Mouse (Mus musculus): Measurements from ENCODE around the gene Gm28043.
"Not testable (repeated sequence)": the region's sequence is repeated elsewhere in the genome, so short reads cannot be mapped to it uniquely, and the experiment has no call there.

Gene Gm28043

DNA sequence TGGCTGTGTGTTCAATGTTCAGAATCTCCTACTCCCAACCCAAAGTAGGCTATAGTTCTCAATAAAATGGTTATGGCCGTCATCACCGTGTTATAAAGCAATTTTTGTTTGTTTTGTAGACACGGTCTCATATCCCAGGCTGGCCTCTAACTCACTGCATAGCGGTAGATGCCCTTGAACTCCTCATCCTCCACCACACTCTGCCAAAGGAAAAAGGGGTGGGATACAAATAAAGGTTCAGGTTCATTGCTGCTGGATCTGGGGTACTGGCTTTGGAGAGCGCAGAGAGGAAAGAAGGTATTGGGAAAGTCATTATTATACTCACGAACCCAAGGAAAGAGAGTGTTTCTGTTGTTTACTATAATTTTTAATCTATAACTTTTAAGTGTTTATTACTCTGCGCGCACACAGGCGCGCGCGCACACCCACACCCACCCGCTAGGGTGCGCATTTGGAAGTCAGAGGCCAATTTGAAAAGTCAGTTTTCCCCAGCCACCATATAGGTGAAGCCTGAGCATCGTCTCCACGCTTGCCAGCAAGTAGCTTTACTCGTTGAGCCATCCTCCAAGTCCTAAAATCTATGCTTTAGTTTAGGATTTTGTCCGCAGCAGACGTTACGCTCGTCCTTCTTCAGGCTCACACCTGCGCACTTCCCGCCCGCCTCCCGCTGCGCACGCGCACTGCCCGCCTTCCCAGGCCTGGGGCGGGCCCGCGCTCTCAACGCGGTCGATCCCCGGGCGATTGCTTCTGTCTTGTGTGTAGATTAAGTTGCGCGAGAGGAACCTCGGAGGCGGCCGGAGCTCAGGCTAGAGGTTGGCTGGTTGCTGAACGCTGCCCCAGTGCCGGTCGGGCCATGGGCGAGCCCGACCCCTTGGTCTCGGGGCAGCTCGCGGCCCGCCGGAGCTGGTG, at the start of gene Gm28043, which contains the start of gene Rnf8:
Gm28043 (plus strand) TSS at position 762 of the 909 bp plus-strand sequence.
Rnf8 (plus strand) TSS at position 676 of the 909 bp plus-strand sequence.
- in situ Hi-C loops (cut with MboI, MseI): no loop called here

- in situ Hi-C loops (cut with MboI, MseI): no loop called here
Measured at GRCm38 (mm10) chr17:29565521-29565920, 49.2 kb upstream of the Gm28043 start.

DNA sequence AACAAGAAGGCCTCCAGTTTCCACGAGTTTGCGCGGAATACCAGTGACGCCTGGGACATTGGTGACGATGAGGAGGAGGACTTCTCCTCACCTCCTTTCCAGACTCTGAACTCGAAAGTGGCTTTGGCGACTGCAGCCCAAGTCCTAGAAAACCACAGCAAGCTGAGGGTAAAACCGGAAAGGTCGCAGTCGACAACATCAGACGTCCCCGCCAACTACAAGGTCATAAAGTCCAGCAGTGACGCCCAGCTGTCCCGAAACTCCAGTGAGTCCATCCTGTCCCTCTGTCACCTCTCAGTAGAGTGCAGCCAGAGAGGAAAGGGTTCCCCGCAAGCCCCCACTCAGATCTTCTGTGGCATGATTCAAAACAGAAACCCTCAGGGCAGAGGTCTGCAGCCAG, 46.2 kb upstream of the Gm28043 start:
- in situ Hi-C loops (cut with MboI, MseI): no loop called here

DNA sequence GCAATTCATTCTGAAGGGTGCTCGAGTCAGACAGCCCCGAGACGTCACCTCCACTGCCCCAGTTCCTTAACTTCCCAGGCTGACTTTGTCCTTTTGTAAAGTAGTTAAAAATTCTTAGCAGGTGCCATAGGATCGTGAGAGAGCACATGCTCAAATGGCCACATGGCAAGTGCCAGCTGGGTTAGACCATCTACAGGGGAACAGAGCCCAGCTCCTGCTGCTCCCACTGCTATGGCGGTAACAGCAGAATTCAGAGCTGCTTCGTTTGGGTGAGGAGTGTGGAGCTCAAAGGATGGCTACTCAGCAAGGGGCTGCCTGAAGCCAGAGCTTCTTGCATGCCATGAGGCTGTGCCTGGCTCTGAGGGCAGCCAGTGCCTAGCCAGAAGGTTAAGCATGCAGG, 44.8 kb upstream of the Gm28043 start:
- in situ Hi-C loops (cut with MboI, MseI): no loop called here

DNA sequence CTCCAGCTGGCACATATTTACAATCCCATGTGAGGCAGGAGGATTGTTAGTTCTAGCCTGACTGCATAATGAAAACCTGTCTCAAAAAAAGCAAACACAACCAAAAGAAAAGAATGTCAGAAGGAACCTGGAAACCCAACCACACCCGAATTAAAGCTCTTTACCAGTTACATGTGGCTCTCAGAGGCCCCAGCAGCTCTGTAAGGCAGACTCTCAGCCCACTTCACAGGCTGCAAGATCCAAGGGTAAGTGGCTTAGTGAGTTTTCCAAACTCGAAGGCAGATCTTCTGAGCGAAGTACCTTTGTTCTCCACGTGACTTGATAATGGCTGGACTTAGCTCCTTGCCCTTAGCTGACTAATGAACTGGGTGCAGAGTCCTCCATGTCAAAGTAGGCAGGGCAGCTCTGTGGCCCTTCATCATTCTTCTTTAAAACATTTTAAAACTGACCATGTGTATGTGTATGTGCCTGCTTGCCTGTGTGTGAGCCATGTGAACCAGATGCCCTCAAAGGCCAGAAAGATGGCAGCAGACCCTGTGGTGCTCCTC, 35.0 kb upstream of the Gm28043 start:
- in situ Hi-C loops (cut with MboI, MseI): no loop called here

DNA sequence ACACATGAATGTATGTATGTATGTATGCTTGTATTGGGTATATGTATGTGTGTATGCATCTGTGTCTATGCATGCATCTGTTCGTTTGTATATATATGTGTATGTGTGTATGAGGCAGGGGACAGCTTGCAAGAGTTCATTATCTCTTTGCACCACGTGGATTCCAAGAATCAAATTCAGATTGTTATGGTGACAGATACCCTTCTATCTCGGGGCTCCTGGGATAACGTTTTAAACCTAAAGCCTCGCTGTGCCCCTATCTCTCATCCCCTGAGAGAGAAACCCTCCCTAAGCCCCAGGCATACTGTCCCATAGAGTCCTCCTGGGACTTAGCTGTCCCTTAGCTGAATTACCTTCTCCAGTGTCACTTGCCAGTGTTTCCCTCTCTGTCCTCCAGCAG, 31.1 kb upstream of the Gm28043 start:
- in situ Hi-C loops (cut with MboI, MseI): no loop called here

GRCm38 (mm10) chr17:29584306-29584705, 30.4 kb upstream of the Gm28043 start:
- in situ Hi-C loops (cut with MboI, MseI): no loop called here

DNA sequence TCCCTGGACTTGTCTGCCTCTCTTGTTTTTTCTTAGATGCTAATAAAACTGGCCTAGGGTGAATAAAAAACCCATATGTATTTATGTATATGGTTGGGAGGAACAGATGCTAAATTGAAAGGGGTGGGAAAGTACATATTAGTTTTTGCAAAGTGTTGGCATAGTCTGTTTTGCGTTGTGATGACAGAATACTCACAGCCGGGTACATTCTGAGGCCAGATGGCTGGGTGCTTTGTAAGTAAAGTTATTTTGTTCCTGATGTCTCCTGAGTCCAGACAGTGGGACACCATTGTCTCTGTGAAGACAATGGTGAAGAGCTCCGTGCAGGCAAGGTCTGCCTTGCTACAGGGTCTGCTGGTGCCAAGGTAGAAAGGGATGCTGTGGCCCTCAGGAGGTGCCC, 29.9 kb upstream of the Gm28043 start:
- in situ Hi-C loops (cut with MboI, MseI): no loop called here

- in situ Hi-C loops (cut with MboI, MseI): no loop called here
Measured at GRCm38 (mm10) chr17:29585446-29585845, 29.2 kb upstream of the Gm28043 start.

GRCm38 (mm10) chr17:29586921-29587320, 27.8 kb upstream of the Gm28043 start:
- in situ Hi-C loops (cut with MboI, MseI): no loop called here

DNA sequence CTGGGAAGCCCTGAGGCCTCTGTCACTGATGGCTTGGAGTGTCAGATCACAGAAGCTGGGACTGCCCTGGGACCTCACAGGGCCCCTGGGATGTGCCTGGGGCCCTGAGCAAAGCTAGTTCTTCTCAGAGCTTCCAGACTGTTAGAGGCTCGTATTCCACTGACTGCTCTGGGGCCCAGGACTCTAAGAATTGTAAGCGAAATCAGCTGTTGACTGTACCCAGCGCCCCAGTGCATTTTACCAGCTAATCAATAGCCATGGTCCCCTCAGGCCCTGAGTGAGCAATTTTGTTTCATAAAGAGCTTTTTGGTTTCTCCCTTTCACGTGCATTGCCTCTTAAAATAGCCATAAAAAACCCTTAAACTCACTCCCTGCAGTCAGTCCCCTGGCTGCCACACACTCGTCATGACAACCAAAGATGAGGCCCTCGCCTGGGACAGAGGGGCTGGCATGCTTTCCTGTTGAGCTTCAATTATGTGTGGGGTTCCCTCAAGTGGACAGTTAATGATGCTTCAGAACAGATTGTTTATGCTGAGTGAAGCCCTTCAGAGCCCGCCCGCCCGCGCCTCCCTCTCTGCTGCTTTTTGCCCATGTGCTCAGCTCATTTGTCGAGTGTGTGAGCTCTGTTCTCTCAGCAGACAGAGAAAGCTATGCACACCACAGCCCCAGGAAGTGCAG, 25.3 kb upstream of the Gm28043 start:
- in situ Hi-C loops (cut with MboI, MseI): no loop called here

DNA sequence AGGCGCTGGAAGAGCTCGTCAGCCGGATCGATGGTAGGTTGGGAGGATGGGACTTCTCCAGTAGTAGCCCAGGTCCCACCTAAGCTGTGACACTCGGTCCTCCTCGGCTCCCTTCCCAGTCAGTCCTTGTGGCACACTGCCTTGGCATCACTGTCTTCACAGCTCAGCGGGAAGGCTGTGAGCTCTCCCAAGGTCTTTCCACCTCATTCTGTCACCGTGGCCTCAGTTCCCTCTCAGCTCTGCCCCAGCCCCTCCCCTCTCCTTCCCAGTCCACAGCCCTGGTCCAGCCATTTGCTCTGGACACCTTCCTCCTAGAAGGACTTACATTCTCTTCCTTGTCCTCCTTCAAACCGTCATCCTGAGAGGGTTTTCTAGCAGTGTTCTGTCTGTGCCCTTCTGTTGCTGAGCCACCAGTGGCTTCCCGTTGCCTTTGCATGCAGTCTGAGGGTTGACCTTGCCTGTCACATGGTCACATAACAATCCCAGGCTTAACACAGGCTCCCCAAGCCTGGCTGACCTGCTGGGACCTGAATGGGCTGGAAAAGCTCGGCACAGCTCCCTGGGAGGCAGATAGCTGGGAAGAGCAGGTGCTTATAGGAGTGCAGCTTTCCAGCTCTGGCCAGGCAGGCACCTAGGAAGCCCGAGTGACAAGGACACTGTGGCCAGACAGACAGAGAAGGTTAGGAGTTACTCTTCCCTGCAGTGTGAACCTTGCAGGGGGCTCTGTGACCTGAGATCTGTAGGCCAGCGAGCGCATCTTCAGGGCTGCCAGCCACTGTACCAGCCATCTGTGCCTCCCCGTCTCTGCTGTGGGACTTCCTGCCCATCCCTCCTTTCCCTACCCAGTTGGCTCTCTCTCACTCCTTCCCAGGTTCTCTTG, 18.5 kb upstream of the Gm28043 start:
- in situ Hi-C loops (cut with MboI, MseI): no loop called here

- in situ Hi-C loops (cut with MboI, MseI): no loop called here
Measured at GRCm38 (mm10) chr17:29596771-29597132, 17.9 kb upstream of the Gm28043 start.

DNA sequence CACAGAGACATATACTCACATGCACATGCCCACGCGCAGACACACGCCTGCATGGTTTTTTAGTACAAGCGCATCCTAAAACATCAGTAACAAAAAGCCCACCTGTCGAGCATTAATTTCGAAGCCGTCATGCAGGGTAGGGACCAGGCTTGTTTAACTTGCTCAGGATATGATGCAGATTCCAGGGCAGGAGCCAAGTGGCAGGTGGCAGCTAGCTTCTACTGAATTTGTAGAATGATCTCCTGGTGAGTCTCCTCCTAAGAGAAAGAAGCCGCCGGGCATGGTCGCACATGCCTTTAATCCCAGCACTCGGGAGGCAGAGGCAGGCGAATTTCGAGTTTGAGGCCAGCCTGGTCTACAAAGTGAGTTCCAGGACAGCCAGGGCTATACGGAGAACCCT, 15.6 kb upstream of the Gm28043 start:
- in situ Hi-C loops (cut with MboI, MseI): no loop called here

DNA sequence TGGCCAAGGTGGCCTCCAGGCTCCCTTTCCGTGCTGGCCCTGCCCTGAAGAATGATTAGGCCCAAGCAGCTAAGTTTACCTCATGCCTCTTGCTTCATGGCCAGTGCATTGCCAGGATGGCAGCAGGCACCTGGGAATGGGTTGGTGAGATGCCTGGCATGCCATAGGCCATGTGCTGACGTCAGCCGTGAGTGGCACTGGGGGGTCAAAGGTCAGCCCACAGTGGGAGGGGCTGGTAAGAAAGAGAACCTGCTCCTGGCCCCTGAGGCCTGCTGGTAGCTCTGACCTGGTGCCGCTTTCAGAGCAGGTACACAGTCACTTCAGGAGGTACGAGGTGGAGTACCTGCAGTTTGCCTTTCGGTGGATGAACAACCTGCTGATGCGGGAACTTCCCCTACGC, 15.1 kb upstream of the Gm28043 start:
- in situ Hi-C loops (cut with MboI, MseI): no loop called here

- in situ Hi-C loops (cut with MboI, MseI): no loop called here
Measured at GRCm38 (mm10) chr17:29601391-29601790, 13.3 kb upstream of the Gm28043 start.

DNA sequence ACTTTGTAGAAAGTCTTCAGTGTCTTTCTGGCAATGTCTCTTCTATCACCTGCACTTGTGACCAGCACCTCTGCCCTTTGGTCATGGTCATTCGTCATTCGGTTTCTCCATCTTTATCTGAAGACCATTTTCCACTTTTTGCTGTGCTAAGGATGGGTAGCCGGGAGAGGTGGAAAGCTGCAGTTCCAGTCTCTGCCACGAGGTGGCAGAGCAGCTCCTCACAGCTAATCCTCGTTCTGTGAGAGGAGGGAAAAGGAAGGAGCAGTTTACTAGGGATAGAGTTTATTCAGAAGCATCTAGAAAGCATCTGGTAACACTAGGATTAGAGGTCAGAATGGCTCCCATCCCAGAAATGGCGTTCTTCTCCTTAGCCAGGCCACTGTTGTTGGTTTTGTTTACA, 11.4 kb upstream of the Gm28043 start:
- in situ Hi-C loops (cut with MboI, MseI): no loop called here

- in situ Hi-C loops (cut with MboI, MseI): not testable (repeated sequence)
Measured at GRCm38 (mm10) chr17:29613453-29613852, 1.2 kb upstream of the Gm28043 start.

DNA sequence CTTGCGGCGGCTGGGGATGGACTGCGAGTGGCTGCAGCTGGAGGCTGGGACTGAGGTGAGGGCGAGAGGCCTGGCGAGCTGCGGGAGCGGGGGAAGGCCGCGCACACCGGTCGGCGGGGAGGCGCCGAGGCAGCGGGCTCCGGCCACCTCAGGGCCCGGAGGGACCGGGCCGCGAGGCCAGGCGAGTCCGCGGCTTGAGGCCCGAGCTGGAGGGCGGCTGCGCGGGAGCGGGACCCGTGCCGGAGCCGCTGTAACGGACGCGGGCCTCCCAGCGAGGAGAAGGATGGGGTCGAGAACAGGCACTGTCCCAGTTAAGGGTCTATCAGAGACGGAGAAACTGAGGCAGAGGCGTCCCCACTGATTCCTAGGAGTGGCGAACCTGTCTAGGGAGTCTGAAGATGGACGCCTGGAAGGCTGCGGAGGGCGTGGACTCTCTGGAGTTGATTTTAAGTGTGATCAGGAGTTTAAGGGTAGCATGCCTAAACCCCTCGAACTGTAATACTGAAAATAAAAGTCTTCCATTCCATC, 412 bp downstream of the Gm28043 start:
- in situ Hi-C loops (cut with MboI, MseI): no loop called here

GRCm38 (mm10) chr17:29615616-29616015, 940 bp downstream of the Gm28043 start:
- in situ Hi-C loops (cut with MboI, MseI): no loop called here

- in situ Hi-C loops (cut with MboI, MseI): no loop called here
Measured at GRCm38 (mm10) chr17:29619231-29619630, 4.6 kb downstream of the Gm28043 start.

Data from T-helper 2 cell (primary cell).